Mouse (Mus musculus): Measurements from ENCODE around the gene Tomm20.
"Not testable (repeated sequence)": the region's sequence is repeated elsewhere in the genome, so short reads cannot be mapped to it uniquely, and the experiment has no call there.

The Tomm20 gene

DNA sequence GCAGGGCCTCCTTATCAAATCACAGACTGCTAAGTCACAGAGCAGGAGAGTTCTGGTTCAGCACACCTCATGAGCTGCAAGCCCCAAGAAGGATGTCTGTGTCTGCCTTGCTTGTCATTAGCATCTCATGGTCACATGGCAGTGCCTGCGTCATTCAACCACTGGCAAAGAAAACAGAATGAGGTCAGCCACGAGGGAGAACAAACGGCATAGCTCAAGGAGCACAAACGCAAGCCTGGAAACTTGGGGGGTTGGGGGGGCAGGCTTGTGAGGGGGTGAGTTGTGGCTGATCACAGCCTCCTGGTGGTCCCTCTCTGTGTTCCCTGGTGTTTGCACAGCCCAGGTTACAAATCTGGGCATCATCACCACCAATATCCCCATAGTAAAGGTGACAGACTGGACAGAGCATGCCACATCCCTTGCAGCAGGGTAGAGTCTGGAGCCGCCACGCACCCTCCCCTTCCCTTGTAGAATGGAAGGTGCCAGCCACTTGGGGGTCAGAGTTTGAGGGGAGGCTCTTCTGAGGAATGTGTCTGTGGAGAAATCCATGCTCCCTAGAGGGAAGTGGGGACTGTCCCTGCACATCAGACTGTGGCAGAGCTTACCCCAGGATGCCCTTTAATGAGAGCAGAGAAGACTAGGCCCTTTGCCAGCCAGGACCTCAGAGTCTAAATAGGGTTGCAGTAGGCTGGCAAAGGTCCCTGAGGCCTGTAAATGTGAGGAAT is 61.3 kb downstream of the Tomm20 start:
- DNase-seq (ENCODE audit: low spot score in 2 of 2): no peak

DNA sequence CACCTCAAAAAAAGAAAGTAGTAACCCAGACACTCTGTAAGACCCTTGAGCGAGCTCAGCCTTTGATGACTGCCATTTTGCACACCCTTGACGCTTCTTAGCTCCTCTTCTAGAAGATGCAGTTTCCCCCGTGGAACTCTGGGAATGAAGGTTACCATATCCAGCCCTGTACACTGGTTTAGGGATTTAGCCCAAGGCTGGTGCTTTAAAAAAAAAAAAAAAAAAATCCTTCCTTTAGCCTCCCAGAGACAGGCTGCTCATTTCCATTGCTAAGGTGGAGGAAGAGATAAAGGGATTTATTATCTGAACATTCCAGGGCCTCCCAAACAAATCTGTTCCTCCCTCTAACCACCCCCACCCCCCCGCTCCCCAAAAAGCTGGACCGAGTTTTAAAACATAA is 61.9 kb downstream of the Tomm20 start:
- DNase-seq (ENCODE audit: low spot score in 2 of 2): no peak

DNA sequence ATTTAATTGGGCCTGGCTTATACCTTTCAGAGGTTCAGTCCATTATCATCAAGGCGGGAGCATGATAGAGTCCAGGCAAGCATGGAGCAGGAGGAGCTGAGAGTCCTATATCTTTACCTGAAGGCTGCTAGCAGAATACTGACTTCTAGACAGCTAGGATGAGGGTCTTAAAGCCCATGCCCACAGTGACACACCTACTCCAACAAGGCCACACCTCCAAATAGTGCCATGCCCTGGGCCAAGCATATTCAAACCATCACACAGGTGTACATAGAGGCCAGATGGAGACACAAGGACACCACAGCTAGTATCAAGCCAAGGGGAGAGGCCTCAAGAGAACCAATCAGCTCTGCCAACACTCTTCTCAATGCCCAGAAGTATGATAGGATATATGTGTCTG is 63.1 kb downstream of the Tomm20 start:
- DNase-seq (ENCODE audit: low spot score in 2 of 2): not testable (repeated sequence)

DNA sequence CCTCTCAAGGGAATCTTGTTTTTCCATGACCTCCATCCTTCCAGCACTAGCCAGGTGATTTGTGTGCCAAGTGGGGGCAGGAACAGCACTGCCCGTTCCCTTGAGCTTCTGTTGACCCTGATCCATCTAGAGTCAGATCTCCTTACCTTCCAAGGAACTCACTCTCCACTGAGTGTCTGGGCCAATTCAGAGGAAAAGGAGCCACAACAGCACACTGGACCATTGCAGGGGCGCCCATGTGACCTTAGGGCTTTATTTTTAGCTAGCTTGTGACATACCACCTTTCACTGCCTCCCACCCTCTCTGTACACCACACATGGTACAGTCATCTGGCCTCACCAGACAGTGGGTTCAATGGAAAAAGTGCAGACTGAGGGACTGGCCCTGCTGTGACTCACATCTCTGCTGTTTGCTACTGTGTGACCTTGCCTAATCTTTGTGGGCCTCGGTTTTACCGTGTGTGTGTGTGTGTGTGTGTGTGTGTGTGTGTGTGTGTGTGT is 64.0 kb downstream of the Tomm20 start:
- DNase-seq (ENCODE audit: low spot score in 2 of 2): no peak
